Mouse (Mus musculus): Measurements from ENCODE around the gene Fahd2a. TPM values are rescaled to one million over a fixed set of nuclear protein-coding genes. Genes with fewer than 3 reads are reported as not detected.

Gene Fahd2a
- polyA plus RNA-seq, 1 experiment from 2014 or later: 37.3 TPM

Other genes with a start within 250 kb of the Fahd2a start
- 0.76 and 0.80 TPM in 2 replicates for gene 1810024B03Rik, start 236.3 kb downstream of the Fahd2a start, polyA plus RNA-seq (2015; fragmentation: Nextera tagmentation; extraction: Ambion mirVana)
- gene Snrnp200, start 236.2 kb downstream of the Fahd2a start, polyA plus RNA-seq (2015; fragmentation: Nextera tagmentation; extraction: Ambion mirVana): 52.1 and 55.5 TPM in 2 replicates
- 60.5 and 61.1 TPM in 2 replicates for gene Ciao1, start 196.7 kb downstream of the Fahd2a start, polyA plus RNA-seq (2015; fragmentation: Nextera tagmentation; extraction: Ambion mirVana)
- 52.7 and 54.8 TPM in 2 replicates for gene Tmem127, start 196.7 kb downstream of the Fahd2a start, polyA plus RNA-seq (2015; fragmentation: Nextera tagmentation; extraction: Ambion mirVana)
- gene Stard7, start 174.3 kb downstream of the Fahd2a start, polyA plus RNA-seq (2015; fragmentation: Nextera tagmentation; extraction: Ambion mirVana): 91.1 and 94.5 TPM in 2 replicates
- 10.8 and 15.6 TPM in 2 replicates for gene Dusp2, start 108.4 kb downstream of the Fahd2a start, polyA plus RNA-seq (2015; fragmentation: Nextera tagmentation; extraction: Ambion mirVana)
- not detected in 2 replicates for gene Astl, start 105.9 kb downstream of the Fahd2a start, polyA plus RNA-seq (2015; fragmentation: Nextera tagmentation; extraction: Ambion mirVana)
- gene Adra2b, start 81.4 kb downstream of the Fahd2a start, polyA plus RNA-seq (2015; fragmentation: Nextera tagmentation; extraction: Ambion mirVana): 0.20 and 0.21 TPM in 2 replicates
- 0.12 and 0.23 TPM in 2 replicates for gene Gpat2, start 19.4 kb downstream of the Fahd2a start, polyA plus RNA-seq (2015; fragmentation: Nextera tagmentation; extraction: Ambion mirVana)
- 9.1 and 13.0 TPM in 2 replicates for gene Kcnip3, start 77.5 kb upstream of the Fahd2a start, polyA plus RNA-seq (2015; fragmentation: Nextera tagmentation; extraction: Ambion mirVana)
- gene Prom2, start 96.9 kb upstream of the Fahd2a start, polyA plus RNA-seq (2015; fragmentation: Nextera tagmentation; extraction: Ambion mirVana): 0.05 and 0.19 TPM in 2 replicates
- gene Zfp661, start 142.5 kb upstream of the Fahd2a start, polyA plus RNA-seq (2015; fragmentation: Nextera tagmentation; extraction: Ambion mirVana): 6.4 and 7.0 TPM in 2 replicates
- 155 and 157 TPM in 2 replicates for gene Mrps5, start 142.7 kb upstream of the Fahd2a start, polyA plus RNA-seq (2015; fragmentation: Nextera tagmentation; extraction: Ambion mirVana)
- 1.3 and 2.0 TPM in 2 replicates for gene Mal, start 212.1 kb upstream of the Fahd2a start, polyA plus RNA-seq (2015; fragmentation: Nextera tagmentation; extraction: Ambion mirVana)